ENCODE assay signal across 8 mouse cellular contexts in genomic region chr14:60409702-60410491, GRCm38 (mm10). TPM values are rescaled to one million over a fixed set of nuclear protein-coding genes. Genes with fewer than 3 reads are reported as not detected.
DNase-seq lines count a peak whose midpoint lies in the region; ATAC-seq and TF ChIP-seq lines count a peak whose summit lies in the region.
"Had no signal": no experiment of that assay in that cellular context is flagged by ENCODE, and none has a peak within 500 bp of the region (broad histone marks: within the 10 kb centered on the region; RNA-seq: fewer than 3 reads in every experiment).

No protein-coding gene starts in this region.

- WGBS in forebrain, embryonic 12.5 days: 18% methylated on average over 12 of the region's 12 CpGs
- 23% methylated on average over 12 of the region's 12 CpGs for WGBS in limb, embryonic 11.5 days
- WGBS in stomach, postnatal 0 days: 17% methylated on average over 12 of the region's 12 CpGs

- peaks cover 46% of the 10 kb centered on the region for H3K4me1 ChIP-seq in forebrain, embryonic 12.5 days
- peaks cover 9% of the 10 kb centered on the region for H3K4me1 ChIP-seq in limb, embryonic 11.5 days (ENCODE audit: control insufficient read depth, insufficient read depth, low read length)
- no peaks in the 10 kb centered on the region for H3K4me1 ChIP-seq in stomach, postnatal 0 days (replicated peaks; ENCODE audit: control insufficient read depth, insufficient read depth)

- no peaks in the 10 kb centered on the region for H3K36me3 ChIP-seq in forebrain, embryonic 12.5 days (replicated peaks)
- no peaks in the 10 kb centered on the region for H3K36me3 ChIP-seq in limb, embryonic 11.5 days (ENCODE audit: control insufficient read depth, insufficient read depth, low read length)
- no peaks in the 10 kb centered on the region for H3K36me3 ChIP-seq in stomach, postnatal 0 days (ENCODE audit: control insufficient read depth, insufficient read depth, low read length)
- H3K36me3 ChIP-seq: limb, embryonic 15.5 days had no signal

- H3K9ac ChIP-seq in forebrain, embryonic 12.5 days: no peak overlapping the region
- no peak overlapping the region for H3K9ac ChIP-seq in limb, embryonic 11.5 days (ENCODE audit: low read length)
- no peak overlapping the region for H3K9ac ChIP-seq in stomach, postnatal 0 days (ENCODE audit: low read length)
- H3K9ac ChIP-seq: limb, embryonic 15.5 days had no signal

- no peaks in the 10 kb centered on the region for H3K27me3 ChIP-seq in forebrain, embryonic 12.5 days
- no peaks in the 10 kb centered on the region for H3K27me3 ChIP-seq in limb, embryonic 11.5 days (ENCODE audit: control insufficient read depth, insufficient read depth, low read length)
- no peaks in the 10 kb centered on the region for H3K27me3 ChIP-seq in stomach, postnatal 0 days (ENCODE audit: control insufficient read depth, insufficient read depth, low read length)
- H3K27me3 ChIP-seq: limb, embryonic 15.5 days had no signal

- peak; percentile 92 for ATAC-seq in forebrain, embryonic 12.5 days (ENCODE audit: low FRiP score)
- ATAC-seq in limb, embryonic 11.5 days (ENCODE audit: insufficient number of reproducible peaks, low FRiP score, low TSS enrichment, low read depth): no peak
- peak; percentile 59; the same call in 1 of the 2 replicates for ATAC-seq in stomach, postnatal 0 days (ENCODE audit: low FRiP score, low TSS enrichment)

- peak overlapping the region; percentile 86 for H3K27ac ChIP-seq in forebrain, embryonic 12.5 days
- H3K27ac ChIP-seq in limb, embryonic 11.5 days (replicated peaks; ENCODE audit: low read depth, low read length): no peak overlapping the region
- no peak overlapping the region for H3K27ac ChIP-seq in stomach, postnatal 0 days (replicated peaks)
- H3K27ac ChIP-seq: limb, embryonic 15.5 days had no signal

- H3K4me3 ChIP-seq in forebrain, embryonic 12.5 days (replicated peaks): peak overlapping the region; percentile 9; the same call in 1 of the 2 replicates
- H3K4me3 ChIP-seq in limb, embryonic 11.5 days (ENCODE audit: low read depth, low read length): no peak overlapping the region
- H3K4me3 ChIP-seq in stomach, postnatal 0 days (ENCODE audit: low read depth, low read length): no peak overlapping the region
- H3K4me3 ChIP-seq: limb, embryonic 15.5 days had no signal

- DNase-seq in A20 (ENCODE audit: low read depth, low spot score): peak; percentile 72
- peak; percentile 1 for DNase-seq in ZHBTc4 (ENCODE audit: low read depth, low spot score)
- peak; percentile 24 for DNase-seq in limb, embryonic 11.5 days (ENCODE audit: low spot score)
- DNase-seq in stomach, postnatal 0 days (ENCODE audit: low spot score): peak; percentile 44
- DNase-seq in spleen, postnatal 4 days (ENCODE audit: low spot score in 2 of 2): no peak
- no peak for DNase-seq in gastrocnemius, postnatal 25 days

- TF ChIP-seq EP300 in stomach, postnatal 0 days (optimal IDR thresholded peaks at IDR 0.05): no peak

- TF ChIP-seq CTCF in stomach, postnatal 0 days (IDR thresholded peaks at IDR 0.05; ENCODE audit: low read depth): no peak

- peak overlapping the region; percentile 43 for H3K4me2 ChIP-seq in forebrain, embryonic 12.5 days
- peak overlapping the region; percentile 7; the same call in 1 of the 2 replicates for H3K4me2 ChIP-seq in limb, embryonic 11.5 days (ENCODE audit: low read depth, severe bottlenecking)
- 0 out of 2 replicates have a peak overlapping the region, but pooled peaks have one; percentile 18 for H3K4me2 ChIP-seq in stomach, postnatal 0 days (replicated peaks; ENCODE audit: low read depth)
- H3K4me2 ChIP-seq: limb, embryonic 15.5 days had no signal

- H3K9me3 ChIP-seq in forebrain, embryonic 12.5 days: no peaks in the 10 kb centered on the region
- H3K9me3 ChIP-seq in limb, embryonic 11.5 days (ENCODE audit: control insufficient read depth, low read length): no peaks in the 10 kb centered on the region
- no peaks in the 10 kb centered on the region for H3K9me3 ChIP-seq in stomach, postnatal 0 days (ENCODE audit: control insufficient read depth, low read length)
- H3K9me3 ChIP-seq: limb, embryonic 15.5 days had no signal

RNA-seq across cellular contexts. Expression of gene Amer2, which starts 36.8 kb away (rescaled TPM):
- 37.5 and 38.6 TPM in 2 replicates for polyA plus RNA-seq in forebrain, embryonic 12.5 days (2016; fragmentation: Nextera tagmentation; extraction: Ambion mirVana)
- 3.3 and 3.7 TPM in 2 replicates for polyA plus RNA-seq in limb, embryonic 11.5 days (2014; fragmentation: Nextera tagmentation; extraction: Ambion mirVana)
- polyA plus RNA-seq in stomach, postnatal 0 days (2015; fragmentation: Nextera tagmentation; extraction: Ambion mirVana): 1.2 and 1.5 TPM in 2 replicates
- under 1 TPM; 0.03 to 0.05 TPM for total RNA-seq in gastrocnemius, postnatal 25 days (2021)

Comparison
In these comparisons a context has a peak if more than half of its experiments do, and no peak if none do; other contexts are left out.
1. DNase-seq: peak in A20 (single experiment), ZHBTc4 (single experiment), limb, embryonic 11.5 days (single experiment) and stomach, postnatal 0 days (single experiment); none in spleen, postnatal 4 days (0 of 2) and gastrocnemius, postnatal 25 days (single experiment).
2. Peak in every context shown above with its lines, with median percentiles within 50 percentile points of each other: H3K4me2 ChIP-seq.